Mouse (Mus musculus) ES-E14 (cell line): ENCODE measurements around the gene Ugt1a7c. TPM values are rescaled to one million over a fixed set of nuclear protein-coding genes. Genes with fewer than 3 reads are reported as not detected.

Experiments used
- DNase-seq: peaks from one replicate; pipeline ENCODE4 v3.0.0-alpha.2; 2013; ENCODE audit warnings: low read depth, low spot score
- H3K27ac ChIP-seq: 2 replicates; pipeline ENCODE4 v1.5.1; 2012; ENCODE audit warnings: low read depth, mild to moderate bottlenecking, low read length, moderate library complexity, mixed read lengths; ENCODE audit not compliant: poor library complexity, insufficient read depth, severe bottlenecking
- H3K36me3 ChIP-seq: 2 replicates; pipeline ENCODE4 v1.6.1; 2012; ENCODE audit warnings: mild to moderate bottlenecking, low read length, moderate library complexity, mixed read lengths; ENCODE audit not compliant: control insufficient read depth, poor library complexity, insufficient read depth, severe bottlenecking
- H3K4me1 ChIP-seq, 2 experiments: fragments of 150-350 bp in 1 of 2; sonication (generic) in 1 of 2; 2 replicates each; pipeline ENCODE4 v1.6.1; 2012; ENCODE audit warnings: low read length in 2 of 2, mild to moderate bottlenecking in 1 of 2, mixed read lengths in 1 of 2; ENCODE audit not compliant: control insufficient read depth in 2 of 2, insufficient read depth in 2 of 2, poor library complexity in 1 of 2
- H3K4me3 ChIP-seq, 2 experiments: fragments of 150-350 bp in 1 of 2; sonication (generic) in 1 of 2; 2 replicates each; pipeline ENCODE4 v1.5.1; 2012; ENCODE audit warnings: low read length in 2 of 2, low read depth in 1 of 2, mild to moderate bottlenecking in 1 of 2, mixed read lengths in 1 of 2; ENCODE audit not compliant: insufficient read depth in 1 of 2, poor library complexity in 1 of 2, severe bottlenecking in 1 of 2
- H3K9ac ChIP-seq: 2 replicates; pipeline ENCODE4 v1.6.1; 2012; ENCODE audit warnings: low read depth, mild to moderate bottlenecking, low read length, mixed read lengths; ENCODE audit not compliant: poor library complexity, insufficient read depth, severe bottlenecking
- H3K9me3 ChIP-seq: fragments of 150-350 bp; sonication (generic); 2 replicates; pipeline ENCODE4 v1.6.1; 2012; ENCODE audit warnings: low read depth, mild to moderate bottlenecking, low read length; ENCODE audit not compliant: control insufficient read depth, insufficient read depth
- CHD2 ChIP-seq: IDR thresholded peaks from 2 replicates; pipeline ENCODE4 v1.6.1; 2014; ENCODE audit warnings: mild to moderate bottlenecking, low read depth, low read length, inconsistent platforms
- HCFC1 ChIP-seq: IDR thresholded peaks from 2 replicates; pipeline ENCODE4 v1.6.1; 2012; ENCODE audit warnings: low read length, inconsistent platforms, borderline replicate concordance; ENCODE audit not compliant: insufficient read depth
- MAFK ChIP-seq: IDR thresholded peaks from 2 replicates; pipeline ENCODE4 v1.6.1; 2014; ENCODE audit warnings: mild to moderate bottlenecking, low read depth, low read length, inconsistent platforms; ENCODE audit not compliant: insufficient read depth
- ZC3H11A ChIP-seq: IDR thresholded peaks from 2 replicates; pipeline ENCODE4 v1.6.1; 2012; ENCODE audit warnings: low read depth, mild to moderate bottlenecking, inconsistent platforms, low read length, borderline replicate concordance
- ZNF384 ChIP-seq: IDR thresholded peaks from 2 replicates; pipeline ENCODE4 v1.6.1; 2012; ENCODE audit warnings: low read depth, low read length, inconsistent platforms
- in situ Hi-C, 2 experiments: fragments of 600-800 bp; cut with MboI; formaldehyde crosslinking; loops; one replicate each; pipeline ENCODE4 v1.15.1; 2025; ENCODE audit warnings: low sequenced_read_pairs in 2 of 2, inconsistent platforms in 1 of 2; ENCODE audit not compliant: unreplicated experiment in 2 of 2
- total RNA-seq: library from RNA; depleted of rRNA; stranded (reverse); fragments of 300-350 nt; gene quantifications from 2 replicates; pipeline ENCODE4 v1.2.3, GENCODE M21; 2012

The Ugt1a7c gene
- total RNA-seq, 1 experiment: 0.09 TPM

GRCm38 (mm10) chr1:88237311-88237710, 142.4 kb downstream of the Ugt1a7c start:
- Histone ChIP-seq H3K4me3 (no peak overlapping the region), H3K36me3 (no peaks in the 10 kb centered on the region), H3K4me1 (no peaks in the 10 kb centered on the region), H3K9me3 (no peaks in the 10 kb centered on the region), H3K27ac (no peak overlapping the region), H3K9ac (no peak overlapping the region)
- in situ Hi-C loops: no loop called here
- DNase-seq: no peak
- TF ChIP-seq MAFK (no peak), ZC3H11A (no peak), ZNF384 (no peak), CHD2 (no peak), HCFC1 (no peak)

DNA sequence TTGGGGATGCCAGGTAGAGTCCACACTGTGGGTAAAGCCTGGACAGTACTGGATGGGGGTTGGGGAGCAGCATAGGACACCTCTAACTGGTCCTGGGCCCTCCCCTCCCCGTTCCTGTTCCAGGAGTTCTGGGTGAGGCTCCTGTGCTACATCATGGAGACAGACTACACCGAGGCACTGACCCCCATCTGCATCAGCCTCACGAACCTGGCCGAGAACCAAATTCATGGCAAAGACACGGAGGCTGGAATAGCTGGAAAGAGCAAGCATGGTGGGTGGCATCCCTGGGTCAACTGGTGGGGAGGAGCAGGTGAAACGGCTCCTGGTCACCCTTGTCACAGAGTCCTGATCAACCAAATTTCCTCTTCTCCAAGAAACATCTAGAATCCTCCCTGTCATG, 143.9 kb downstream of the Ugt1a7c start:
- H3K27ac ChIP-seq: no peak overlapping the region
- H3K9me3 ChIP-seq: no peaks in the 10 kb centered on the region
- H3K4me1 ChIP-seq: no peaks in the 10 kb centered on the region
- no peaks in the 10 kb centered on the region for H3K36me3 ChIP-seq
- TF ChIP-seq ZNF384 (no peak), CHD2 (no peak), ZC3H11A (no peak), HCFC1 (no peak), MAFK (no peak)
- no peak for DNase-seq
- no peak overlapping the region for H3K4me3 ChIP-seq
- no peak overlapping the region for H3K9ac ChIP-seq
- in situ Hi-C loops: no loop called here

GRCm38 (mm10) chr1:88240072-88240471, 145.2 kb downstream of the Ugt1a7c start:
- no peak overlapping the region for H3K9ac ChIP-seq
- H3K4me3 ChIP-seq: no peak overlapping the region
- TF ChIP-seq ZC3H11A (no peak), ZNF384 (no peak)
- H3K27ac ChIP-seq: no peak overlapping the region
- H3K36me3 ChIP-seq: no peaks in the 10 kb centered on the region
- DNase-seq: no peak
- in situ Hi-C loops: no loop called here
- no peaks in the 10 kb centered on the region for H3K4me1 ChIP-seq
- no peaks in the 10 kb centered on the region for H3K9me3 ChIP-seq

- Histone ChIP-seq H3K4me1 (no peaks in the 10 kb centered on the region), H3K4me3 (no peak overlapping the region), H3K36me3 (no peaks in the 10 kb centered on the region), H3K9me3 (no peaks in the 10 kb centered on the region), H3K27ac (no peak overlapping the region), H3K9ac (no peak overlapping the region)
- TF ChIP-seq MAFK (no peak), CHD2 (no peak), HCFC1 (no peak), ZNF384 (no peak), ZC3H11A (no peak)
- DNase-seq: no peak
- in situ Hi-C loops: no loop called here
Observed at GRCm38 (mm10) chr1:88240579-88240978, 145.7 kb downstream of the Ugt1a7c start.

DNA sequence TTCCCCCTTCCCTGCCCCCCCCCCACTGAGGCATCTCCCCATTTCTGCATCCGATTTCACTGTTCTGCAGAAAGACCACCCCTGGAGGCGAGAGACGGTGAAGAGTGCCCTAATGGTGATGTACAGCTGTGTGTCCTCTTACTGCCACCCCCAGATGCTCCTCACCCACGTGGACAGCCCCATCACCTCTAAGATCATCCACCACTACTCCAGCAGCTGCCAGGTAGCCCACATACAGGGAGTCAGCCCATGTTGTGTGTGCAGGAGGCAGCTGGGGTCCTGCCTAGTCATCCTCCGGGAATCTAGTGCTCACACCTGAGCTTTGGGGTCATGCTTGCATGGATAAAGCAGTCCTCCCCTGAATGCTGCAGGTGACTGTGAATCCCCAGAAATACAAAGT, 149.0 kb downstream of the Ugt1a7c start:
- Histone ChIP-seq H3K27ac (no peak overlapping the region), H3K9ac (no peak overlapping the region), H3K36me3 (no peaks in the 10 kb centered on the region), H3K4me3 (no peak overlapping the region), H3K9me3 (no peaks in the 10 kb centered on the region), H3K4me1 (no peaks in the 10 kb centered on the region)
- TF ChIP-seq CHD2: no peak
- no peak for TF ChIP-seq ZNF384
- TF ChIP-seq ZC3H11A: no peak
- TF ChIP-seq MAFK: no peak
- TF ChIP-seq HCFC1: no peak
- no peak for DNase-seq
- in situ Hi-C loops: no loop called here
